Mouse (Mus musculus) heart, postnatal 0 days (tissue): Measurements from ENCODE around the gene Cd244a. TPM values are rescaled to one million over a fixed set of nuclear protein-coding genes. Genes with fewer than 3 reads are reported as not detected.

Source experiments
- ATAC-seq: fragments of 200-750 bp; cut with Nextera tagmentation; 2 replicates; pipeline ENCODE4 v1.8.0; 2017; ENCODE audit warnings: low read depth, moderate number of reproducible peaks, moderate library complexity; ENCODE audit not compliant: insufficient read depth
- DNase-seq: peaks from one replicate; pipeline ENCODE4 v3.0.0-alpha.2; 2016; ENCODE audit warnings: low spot score
- H3K27ac ChIP-seq: fragments of 300-500 bp; sonication (generic); 2 replicates; pipeline ENCODE4 v1.5.1; 2014; ENCODE audit warnings: low read depth, mild to moderate bottlenecking
- H3K27me3 ChIP-seq: fragments of 300-500 bp; sonication (generic); 2 replicates; pipeline ENCODE4 v1.6.1; 2014; ENCODE audit warnings: low read length, mixed read lengths; ENCODE audit not compliant: control insufficient read depth, insufficient read depth
- H3K36me3 ChIP-seq: fragments of 300-500 bp; sonication (generic); replicated peaks from 2 replicates; pipeline ENCODE4 v1.6.1; 2014; ENCODE audit warnings: low read length, mixed read lengths; ENCODE audit not compliant: control insufficient read depth, insufficient read depth
- H3K4me1 ChIP-seq: fragments of 300-500 bp; sonication (generic); 2 replicates; pipeline ENCODE4 v1.6.1; 2014; ENCODE audit warnings: antibody characterized with exemption; ENCODE audit not compliant: control insufficient read depth, insufficient read depth
- H3K4me2 ChIP-seq: fragments of 300-500 bp; sonication (generic); 2 replicates; pipeline ENCODE4 v1.6.1; 2014; ENCODE audit warnings: low read depth, mild to moderate bottlenecking, low read length, moderate library complexity
- H3K4me3 ChIP-seq: fragments of 300-500 bp; sonication (generic); 2 replicates; pipeline ENCODE4 v1.5.1; 2014; ENCODE audit warnings: low read depth, low read length
- H3K9ac ChIP-seq: fragments of 300-500 bp; sonication (generic); replicated peaks from 2 replicates; pipeline ENCODE4 v1.6.1; 2014; ENCODE audit warnings: low read depth, low read length, mixed read lengths
- H3K9me3 ChIP-seq: fragments of 300-500 bp; sonication (generic); replicated peaks from 2 replicates; pipeline ENCODE4 v1.6.1; 2016; ENCODE audit warnings: low read length; ENCODE audit not compliant: control insufficient read depth
- CTCF ChIP-seq: IDR thresholded peaks from 2 replicates; pipeline ENCODE4 v1.5.1; 2016; ENCODE audit warnings: antibody characterized with exemption, control low read depth, low read depth
- EP300 ChIP-seq: IDR thresholded peaks from 2 replicates; pipeline ENCODE4 v1.6.1; 2016; ENCODE audit warnings: antibody characterized with exemption, low read depth
- WGBS: fragments of 180-500 bp; shearing (Covaris S2); extraction: QIAGEN DNeasy Blood & Tissue Kit; methylation state at CpG from one replicate; pipeline ENCODE4 v1.1.7; 2014; 5-methylcytosine and 5-hydroxymethylcytosine counted together
- polyA plus RNA-seq: library from polyadenylated mRNA; unstranded; fragments of >200 nt; fragmentation: Nextera tagmentation; extraction: Ambion mirVana; gene quantifications from 2 replicates; pipeline ENCODE4 v1.2.1, GENCODE M21; 2015
- total RNA-seq: library from RNA; depleted of rRNA; stranded (reverse); fragments of >200 nt; gene quantifications from 2 replicates; pipeline ENCODE4 v1.2.3, GENCODE M21; 2014; ENCODE audit warnings: low replicate concordance

Gene Cd244a
- total and polyA plus RNA-seq, 2 experiments from 2014 or later, result 0.16 to 4.0 TPM

DNA sequence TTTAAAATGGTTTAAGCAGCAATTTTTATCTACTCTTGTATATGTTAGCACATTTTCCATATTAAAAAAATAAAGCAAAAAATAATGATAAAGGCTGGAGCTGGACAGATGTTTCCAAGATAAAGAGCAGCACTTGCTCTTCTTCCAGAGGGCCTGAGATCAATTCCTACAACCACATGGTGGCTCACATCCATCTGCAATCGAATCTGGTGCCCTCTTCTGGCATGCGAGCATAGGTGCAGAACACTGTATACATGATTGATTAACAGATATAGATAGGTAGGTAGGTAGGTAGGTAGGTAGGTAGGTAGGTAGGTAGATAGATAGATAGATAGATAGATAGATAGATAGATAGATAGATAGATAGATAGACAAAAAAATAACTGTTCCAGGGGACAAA, 26.2 kb upstream of the Cd244a start:
- WGBS, result 59% methylated on average over 2 of the region's 2 CpGs
- Histone ChIP-seq H3K27me3 (no peaks in the 10 kb centered on the region), H3K27ac (no peak overlapping the region), H3K4me1 (no peaks in the 10 kb centered on the region), H3K4me2 (no peak overlapping the region), H3K36me3 (no peaks in the 10 kb centered on the region), H3K9ac (no peak overlapping the region), H3K4me3 (no peak overlapping the region), H3K9me3 (no peaks in the 10 kb centered on the region)
- 0 out of 2 replicates have a peak, but pooled peaks have one; percentile 5 for TF ChIP-seq CTCF
- no peak for TF ChIP-seq EP300
- DNase-seq (no peak), ATAC-seq (no peak)

DNA sequence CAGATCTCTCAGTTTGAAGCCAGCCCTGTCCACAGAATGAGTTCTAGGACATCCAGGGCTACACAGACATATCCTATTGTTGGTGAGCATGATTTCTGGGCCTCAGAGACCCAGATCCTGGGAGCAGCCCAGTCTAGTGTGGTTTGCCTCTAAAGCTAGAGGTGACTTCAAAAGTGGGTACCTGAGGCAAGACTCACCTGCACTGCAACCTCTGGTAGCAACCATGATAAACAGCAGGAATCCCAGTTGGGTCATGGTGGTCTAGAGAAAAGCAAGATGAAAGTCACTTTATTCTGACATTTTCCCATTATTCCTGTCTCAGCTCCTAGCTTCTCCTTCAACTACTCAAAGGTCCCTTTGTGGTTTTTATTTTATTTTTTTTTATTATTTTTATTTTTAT, 24.4 kb upstream of the Cd244a start:
- H3K9ac ChIP-seq, result no peak overlapping the region

DNA sequence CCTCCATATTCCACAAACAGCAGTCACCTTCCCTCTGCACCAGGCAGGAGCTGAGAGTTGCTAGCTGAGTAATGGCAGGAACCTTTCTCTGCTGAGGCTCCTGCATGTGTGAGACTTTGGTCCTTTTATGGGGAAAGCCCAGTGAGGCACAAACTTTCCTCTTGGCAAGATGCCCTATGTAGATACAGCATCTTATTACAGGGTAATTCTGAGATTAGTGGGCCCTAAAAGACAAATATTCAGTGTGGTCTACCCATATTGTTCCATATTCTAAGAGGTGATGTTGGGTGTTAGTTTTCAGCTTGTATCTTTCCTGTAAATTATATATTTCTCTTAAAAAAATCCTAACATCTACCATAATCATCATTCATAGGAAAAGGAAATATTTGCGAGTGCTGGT, 23.8 kb upstream of the Cd244a start, which contains the start of gene Itln1:
TSS of gene Itln1 (minus strand) at position 101 of the 400 bp plus-strand sequence.
- 83% methylated on average over 1 of the region's 1 CpGs for WGBS
- ATAC-seq (no peak), DNase-seq (no peak)
- Histone ChIP-seq H3K4me3 (no peak within 1 kb of the TSS), H3K9me3 (0 out of 2 replicates have a peak, but pooled peaks cover 7% of the 10 kb centered on the region), H3K4me2 (no peak within 1 kb of the TSS), H3K36me3 (no peaks in the 10 kb centered on the region), H3K27me3 (no peaks in the 10 kb centered on the region), H3K27ac (no peak within 1 kb of the TSS), H3K4me1 (no peaks in the 10 kb centered on the region), H3K9ac (no peak within 1 kb of the TSS)
- TF ChIP-seq EP300 (no peak), CTCF (no peak)

More for the DNA sequence above, 24.4 kb upstream of the Cd244a start:
- no peaks in the 10 kb centered on the region for H3K36me3 ChIP-seq
- H3K4me2 ChIP-seq, result no peak overlapping the region
- ATAC-seq, result no peak
- no peaks in the 10 kb centered on the region for H3K27me3 ChIP-seq
- TF ChIP-seq CTCF, result no peak
- no peak for TF ChIP-seq EP300
- 0 out of 2 replicates have a peak, but pooled peaks cover 2% of the 10 kb centered on the region for H3K9me3 ChIP-seq
- DNase-seq, result no peak
- H3K27ac ChIP-seq, result no peak overlapping the region
- H3K4me3 ChIP-seq, result no peak overlapping the region
- no peaks in the 10 kb centered on the region for H3K4me1 ChIP-seq

DNA sequence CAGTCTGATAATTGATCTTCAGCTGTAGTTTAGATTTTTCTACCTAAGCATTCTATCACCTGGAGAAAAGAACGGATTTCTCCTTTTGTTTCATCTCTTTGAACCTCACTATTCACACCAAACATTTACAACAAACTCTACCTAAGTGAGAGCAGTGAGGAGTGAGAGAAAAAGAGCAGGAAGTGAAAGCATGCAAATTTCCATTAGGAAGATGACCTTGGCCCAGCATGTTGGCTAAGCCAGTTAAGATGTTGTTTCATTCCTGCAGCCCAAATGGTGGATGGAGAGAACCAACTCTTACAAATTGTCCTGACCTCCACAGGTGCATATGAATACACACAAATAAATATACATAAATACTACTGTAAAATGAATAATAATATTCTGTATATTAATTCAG, 18.3 kb upstream of the Cd244a start:
- Histone ChIP-seq H3K4me3 (no peak overlapping the region), H3K9me3 (0 out of 2 replicates have a peak, but pooled peaks cover 7% of the 10 kb centered on the region), H3K4me1 (no peaks in the 10 kb centered on the region), H3K27me3 (no peaks in the 10 kb centered on the region), H3K9ac (no peak overlapping the region), H3K36me3 (no peaks in the 10 kb centered on the region), H3K27ac (no peak overlapping the region), H3K4me2 (no peak overlapping the region)
- TF ChIP-seq EP300 (no peak), CTCF (no peak)
- 76% methylated on average over 1 of the region's 1 CpGs for WGBS
- DNase-seq (no peak), ATAC-seq (no peak)

GRCm38 (mm10) chr1:171551326-171551725, 7.7 kb upstream of the Cd244a start:
- ATAC-seq, result no peak
- Histone ChIP-seq H3K9ac (no peak overlapping the region), H3K4me3 (no peak overlapping the region), H3K36me3 (no peaks in the 10 kb centered on the region), H3K4me1 (peaks cover 12% of the 10 kb centered on the region; the same call in 1 of the 2 replicates), H3K4me2 (no peak overlapping the region), H3K27me3 (no peaks in the 10 kb centered on the region), H3K9me3 (0 out of 2 replicates have a peak, but pooled peaks cover 3% of the 10 kb centered on the region), H3K27ac (no peak overlapping the region)
- no peak for TF ChIP-seq CTCF
- no peak for TF ChIP-seq EP300
- no peak for DNase-seq
- WGBS, result 78% methylated on average over 7 of the region's 7 CpGs

GRCm38 (mm10) chr1:171552230-171552629, 6.8 kb upstream of the Cd244a start:
- Histone ChIP-seq H3K4me2 (no peak overlapping the region), H3K9ac (no peak overlapping the region; the same call in 1 of the 2 replicates), H3K36me3 (no peaks in the 10 kb centered on the region), H3K4me1 (peaks cover 12% of the 10 kb centered on the region; the same call in 1 of the 2 replicates), H3K27ac (peak overlapping the region; percentile 80), H3K4me3 (no peak overlapping the region), H3K9me3 (0 out of 2 replicates have a peak, but pooled peaks cover 3% of the 10 kb centered on the region), H3K27me3 (no peaks in the 10 kb centered on the region)
- TF ChIP-seq CTCF (no peak), EP300 (no peak)
- WGBS, result 68% methylated on average over 2 of the region's 2 CpGs
- no peak for DNase-seq
- ATAC-seq, result no peak
